15 mouse cellular contexts compared by ENCODE assay signal in genomic region chr9:119563617-119564016, GRCm38 (mm10). TPM values are rescaled to one million over a fixed set of nuclear protein-coding genes. Genes with fewer than 3 reads are reported as not detected.
DNase-seq lines count a peak whose midpoint lies in the region; ATAC-seq and TF ChIP-seq lines count a peak whose summit lies in the region.
"Had no signal": no experiment of that assay in that cellular context is flagged by ENCODE, and none has a peak within 500 bp of the region (broad histone marks: within the 10 kb centered on the region; RNA-seq: fewer than 3 reads in every experiment).

No protein-coding gene starts in this region.

- no peaks in the 10 kb centered on the region for H3K79me3 ChIP-seq in C2C12 (ENCODE audit: low read depth)

- no peak for TF ChIP-seq CTCF in C2C12 (IDR thresholded peaks at IDR 0.05; ENCODE audit: control insufficient read depth, insufficient read depth, insufficient read length)
- no peak for TF ChIP-seq CTCF in heart, postnatal 0 days (IDR thresholded peaks at IDR 0.05; ENCODE audit: low read depth)
- no peak for TF ChIP-seq CTCF in lung, postnatal 0 days (IDR thresholded peaks at IDR 0.05)

- no peak overlapping the region for H3K9ac ChIP-seq in heart, postnatal 0 days (replicated peaks; ENCODE audit: low read depth, low read length)
- H3K9ac ChIP-seq in lung, postnatal 0 days (replicated peaks; ENCODE audit: low read depth) = no peak overlapping the region

- peaks cover 10% of the 10 kb centered on the region for H3K4me1 ChIP-seq in heart, postnatal 0 days (ENCODE audit: control insufficient read depth, insufficient read depth)
- H3K4me1 ChIP-seq in lung, postnatal 0 days (ENCODE audit: insufficient read depth, low read depth, low read length) = no peaks in the 10 kb centered on the region

- H3K4me3 ChIP-seq in C2C12 (ENCODE audit: insufficient read depth, poor library complexity, severe bottlenecking) = no peak overlapping the region
- H3K4me3 ChIP-seq in heart, postnatal 0 days (ENCODE audit: low read depth, low read length) = no peak overlapping the region
- H3K4me3 ChIP-seq in lung, postnatal 0 days (ENCODE audit: low read depth, low read length) = no peak overlapping the region
- H3K4me3 ChIP-seq: embryonic facial prominence, embryonic 10.5 days had no signal

- no peak overlapping the region for H3ac ChIP-seq in C2C12 (ENCODE audit: control insufficient read depth, insufficient read length, low read depth)

- no peak overlapping the region; the same call in 1 of the 2 replicates for H3K27ac ChIP-seq in heart, postnatal 0 days (ENCODE audit: low read depth)
- no peak overlapping the region for H3K27ac ChIP-seq in lung, postnatal 0 days (ENCODE audit: low read length)
- H3K27ac ChIP-seq: embryonic facial prominence, embryonic 10.5 days; stomach, postnatal 0 days had no signal

- H3K9me3 ChIP-seq in heart, postnatal 0 days (replicated peaks; ENCODE audit: control insufficient read depth, low read length) = no peaks in the 10 kb centered on the region
- H3K9me3 ChIP-seq in lung, postnatal 0 days (ENCODE audit: low read length) = no peaks in the 10 kb centered on the region
- H3K9me3 ChIP-seq: embryonic facial prominence, embryonic 10.5 days had no signal

- H3K36me3 ChIP-seq in C2C12 (ENCODE audit: control insufficient read depth, insufficient read depth) = no peaks in the 10 kb centered on the region
- H3K36me3 ChIP-seq in heart, postnatal 0 days (replicated peaks; ENCODE audit: control insufficient read depth, insufficient read depth, low read length) = no peaks in the 10 kb centered on the region
- H3K36me3 ChIP-seq in lung, postnatal 0 days (ENCODE audit: insufficient read depth, low read length) = no peaks in the 10 kb centered on the region
- H3K36me3 ChIP-seq: embryonic facial prominence, embryonic 10.5 days; G1E had no signal

- no peaks in the 10 kb centered on the region for H3K27me3 ChIP-seq in C2C12 (ENCODE audit: control insufficient read depth, insufficient read depth, insufficient read length)
- H3K27me3 ChIP-seq in heart, postnatal 0 days (ENCODE audit: control insufficient read depth, insufficient read depth, low read length) = no peaks in the 10 kb centered on the region
- no peaks in the 10 kb centered on the region for H3K27me3 ChIP-seq in lung, postnatal 0 days (replicated peaks; ENCODE audit: insufficient read depth, low read length)

- no peak for TF ChIP-seq EP300 in heart, postnatal 0 days (IDR thresholded peaks at IDR 0.05; ENCODE audit: low read depth)
- no peak for TF ChIP-seq EP300 in lung, postnatal 0 days (IDR thresholded peaks at IDR 0.05)

- H3K4me2 ChIP-seq in heart, postnatal 0 days (ENCODE audit: low read depth, low read length) = no peak overlapping the region
- no peak overlapping the region for H3K4me2 ChIP-seq in lung, postnatal 0 days (replicated peaks; ENCODE audit: low read depth, low read length)

- H3K79me2 ChIP-seq in C2C12 (ENCODE audit: control insufficient read depth, insufficient read depth) = no peaks in the 10 kb centered on the region

- ATAC-seq in cerebellum, adult (ENCODE audit: insufficient number of reproducible peaks, low FRiP score, low TSS enrichment) = no peak
- peak; percentile 42; the same call in 1 of the 2 replicates for ATAC-seq in heart, postnatal 0 days (ENCODE audit: insufficient read depth, low read depth)
- ATAC-seq in lung, postnatal 0 days = no peak
- ATAC-seq: intestine, postnatal 0 days had no signal

- peak; percentile 13 for DNase-seq in cerebellum, adult 11 months
- peak; percentile 83 to 86 for DNase-seq in cerebellum, postnatal 14 days
- DNase-seq in heart, postnatal 0 days (ENCODE audit: low spot score) = no peak
- no peak for DNase-seq in layer of hippocampus, postnatal 25 days (ENCODE audit: extremely low spot score in 1 of 2, low spot score in 1 of 2)
- DNase-seq in lung, postnatal 0 days (ENCODE audit: low spot score) = no peak
- no peak for DNase-seq in lung, postnatal 36 days
- DNase-seq: B cell, adult 2 months; lung, adult 18-20 months had no signal

- 43% methylated on average over 6 of the region's 6 CpGs for WGBS in heart, postnatal 0 days
- WGBS in lung, postnatal 0 days = 54% methylated on average over 6 of the region's 6 CpGs

TF ChIP-seq in C2C12, 6 proteins besides CTCF, POLR2A, EP300 and RAD21:
- TF ChIP-seq FOSL1 (IDR thresholded peaks at IDR 0.05; ENCODE audit: insufficient read depth, low read length, poor library complexity, severe bottlenecking) (peak; percentile 5), MAX (IDR thresholded peaks at IDR 0.05) (no peak), CEBPB (IDR thresholded peaks at IDR 0.05; ENCODE audit: low read depth) (peak; percentile 29), MYOG (IDR thresholded peaks at IDR 0.05; ENCODE audit: control insufficient read depth, extremely low read depth, insufficient read length) (no peak), MYOD1 (IDR thresholded peaks at IDR 0.05; ENCODE audit: control insufficient read depth, insufficient read length, low read depth) (peak; percentile 90), USF1 (IDR thresholded peaks at IDR 0.05; ENCODE audit: low read depth) (no peak)
TF ChIP-seq in C2C12: peak in this region for 3.

RNA-seq across cellular contexts. Expression of gene Scn5a, which starts 15.2 kb away (rescaled TPM):
- 13.6 TPM for polyA plus RNA-seq in C2C12 (2012; fragmentation: generic; extraction: Trizol)
- 82.7 and 96.1 TPM in 2 replicates for total RNA-seq in heart, postnatal 0 days (2014; rRNA removed; ENCODE audit: low replicate concordance)
- polyA plus RNA-seq in heart, postnatal 0 days (2015; fragmentation: Nextera tagmentation; extraction: Ambion mirVana) = 11.5 and 16.8 TPM in 2 replicates
- total RNA-seq in layer of hippocampus, postnatal 25 days (2021) = under 1 TPM; 0.70 to 0.89 TPM
- 0.23 and 0.32 TPM in 2 replicates for polyA plus RNA-seq in lung, postnatal 0 days (2015; fragmentation: Nextera tagmentation; extraction: Ambion mirVana)
- total RNA-seq: megakaryocyte, adult 5-6 weeks had no signal
- polyA plus RNA-seq: G1E had no signal

Comparison
In these comparisons a context has a peak if more than half of its experiments do, and no peak if none do; other contexts are left out.
1. DNase-seq: peak in cerebellum, adult 11 months (single experiment) and cerebellum, postnatal 14 days (2 of 2); none in heart, postnatal 0 days (single experiment), layer of hippocampus, postnatal 25 days (0 of 2), lung, postnatal 0 days (single experiment) and lung, postnatal 36 days (single experiment).